Comparison of ENCODE assay signal across 9 mouse cellular contexts in the genomic region with DNA sequence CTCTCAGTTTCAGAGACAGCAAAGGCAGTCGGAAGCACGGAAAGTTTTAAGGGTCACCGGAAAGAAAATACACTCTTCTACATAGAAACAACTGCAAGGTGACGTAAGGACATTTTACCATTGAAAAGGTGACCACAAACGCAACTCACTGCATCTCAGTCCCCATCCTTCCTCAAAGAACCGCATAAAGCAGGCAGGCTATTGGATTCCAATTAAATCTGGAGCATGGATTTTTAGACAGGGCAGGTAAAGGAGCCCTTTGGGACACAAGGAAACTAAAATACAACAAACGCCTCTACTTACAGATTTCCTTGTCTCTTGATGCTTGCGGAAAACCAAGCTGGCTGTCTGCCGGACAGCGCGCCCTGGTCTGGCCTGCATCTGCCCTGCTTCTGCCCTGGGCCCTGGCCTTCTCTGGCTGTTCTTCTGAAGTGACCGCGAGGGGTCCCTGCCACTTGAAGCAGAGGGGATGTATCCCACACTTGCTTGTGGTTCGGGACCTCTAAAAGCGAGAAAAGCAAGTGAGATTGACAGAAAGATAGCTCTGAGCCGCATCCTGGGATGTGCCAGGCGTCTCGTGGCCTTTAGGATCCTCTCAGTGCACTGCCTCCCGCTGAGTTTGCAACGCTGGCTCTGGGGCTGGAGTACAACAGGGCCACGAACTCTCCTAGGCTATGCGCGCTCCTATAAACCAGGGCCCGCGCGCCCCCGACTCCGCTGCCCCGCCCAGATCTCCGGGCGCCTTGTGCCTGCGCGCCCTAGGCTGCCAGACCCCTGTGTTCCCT.
DNase-seq lines count a peak whose midpoint lies in the region; ATAC-seq and TF ChIP-seq lines count a peak whose summit lies in the region.
"Had no signal": no experiment of that assay in that cellular context is flagged by ENCODE, and none has a peak within 500 bp of the region (broad histone marks: within the 10 kb centered on the region; RNA-seq: fewer than 3 reads in every experiment).

No protein-coding gene starts in this region.

- no peak for TF ChIP-seq CTCF in brain, embryonic 14.5 days (IDR thresholded peaks at IDR 0.05; ENCODE audit: borderline replicate concordance, extremely low read depth, insufficient read depth, insufficient read length)
- TF ChIP-seq CTCF in forebrain, postnatal 0 days (IDR thresholded peaks at IDR 0.05; ENCODE audit: low read depth), result no peak

- peak overlapping the region in 1 of 2 experiments; percentile 8; a peak in 2 of 4 replicates for H3K4me3 ChIP-seq in heart, embryonic 14.5 days (ENCODE audit: control insufficient read depth in 1 of 2, insufficient read depth in 1 of 2, low read depth in 1 of 2, low read length in 2 of 2)
- H3K4me3 ChIP-seq in forebrain, postnatal 0 days (ENCODE audit: low read depth, low read length), result peak overlapping the region; percentile 24
- peak overlapping the region; percentile 86 for H3K4me3 ChIP-seq in midbrain, embryonic 14.5 days (replicated peaks; ENCODE audit: low read depth, low read length)

- H3K27me3 ChIP-seq in heart, embryonic 14.5 days (ENCODE audit: control insufficient read depth, insufficient read depth, low read length), result peaks cover 83% of the 10 kb centered on the region
- H3K27me3 ChIP-seq in forebrain, postnatal 0 days (ENCODE audit: insufficient read depth, low read length), result peaks cover 17% of the 10 kb centered on the region; the same call in 1 of the 2 replicates
- H3K27me3 ChIP-seq in midbrain, embryonic 14.5 days (ENCODE audit: control insufficient read depth, insufficient read depth, low read length), result no peaks in the 10 kb centered on the region

- WGBS in heart, embryonic 14.5 days, result 11% methylated on average over 33 of the region's 33 CpGs
- 11% methylated on average over 33 of the region's 33 CpGs for WGBS in forebrain, postnatal 0 days
- 3% methylated on average over 33 of the region's 33 CpGs for WGBS in midbrain, embryonic 14.5 days

- H3K4me2 ChIP-seq in heart, embryonic 14.5 days (ENCODE audit: low read length), result peak overlapping the region; percentile 32
- H3K4me2 ChIP-seq in forebrain, postnatal 0 days (ENCODE audit: low read depth), result peak overlapping the region; percentile 46
- H3K4me2 ChIP-seq in midbrain, embryonic 14.5 days (ENCODE audit: low read length), result peak overlapping the region; percentile 70
- H3K4me2 ChIP-seq: liver, embryonic 11.5 days had no signal

- intact Hi-C loops in heart, postnatal 10 days (cut with DNase I), result no loop called here
- intact Hi-C loops in gastrocnemius, postnatal 14 days (cut with DNase I; ENCODE audit: low total_unique reads), result no loop called here

- H3K27ac ChIP-seq in heart, embryonic 14.5 days (replicated peaks in 1 of 2; ENCODE audit: control insufficient read depth in 1 of 2, insufficient read depth in 1 of 2, low read depth in 2 of 2, low read length in 2 of 2), result no peak overlapping the region
- H3K27ac ChIP-seq in forebrain, postnatal 0 days (ENCODE audit: low read depth, low read length), result peak overlapping the region; percentile 58
- H3K27ac ChIP-seq in midbrain, embryonic 14.5 days (replicated peaks; ENCODE audit: low read depth, low read length), result peak overlapping the region; percentile 99

- peaks cover 2 to 11% of the 10 kb centered on the region in 2 experiments; a peak in 3 of 4 replicates for H3K4me1 ChIP-seq in heart, embryonic 14.5 days (ENCODE audit: control insufficient read depth in 2 of 2, insufficient read depth in 2 of 2, low read length in 2 of 2)
- peaks cover 16% of the 10 kb centered on the region for H3K4me1 ChIP-seq in forebrain, postnatal 0 days (ENCODE audit: insufficient read depth)
- H3K4me1 ChIP-seq in midbrain, embryonic 14.5 days (ENCODE audit: control insufficient read depth, insufficient read depth, low read length), result peaks cover 46% of the 10 kb centered on the region

- no peak for ATAC-seq in heart, embryonic 14.5 days (ENCODE audit: insufficient number of reproducible peaks, insufficient read depth, low FRiP score, low read depth)
- peak; percentile 2; the same call in 1 of the 2 replicates for ATAC-seq in forebrain, postnatal 0 days
- ATAC-seq in midbrain, embryonic 14.5 days (ENCODE audit: low FRiP score, low TSS enrichment), result peak; percentile 29; the same call in 1 of the 2 replicates
- ATAC-seq in inflammation-experienced regulatory T-cells, adult 6 months, result no peak

- no peaks in the 10 kb centered on the region for H3K36me3 ChIP-seq in heart, embryonic 14.5 days (ENCODE audit: control insufficient read depth, insufficient read depth, low read length)
- H3K36me3 ChIP-seq in forebrain, postnatal 0 days (ENCODE audit: insufficient read depth), result no peaks in the 10 kb centered on the region
- no peaks in the 10 kb centered on the region for H3K36me3 ChIP-seq in midbrain, embryonic 14.5 days (ENCODE audit: control insufficient read depth, insufficient read depth, low read length)

- DNase-seq in heart, postnatal 10 days, result no peak
- peak; percentile 77 for DNase-seq in brain, embryonic 14.5 days (ENCODE audit: low read depth)
- peak; percentile 29 for DNase-seq in forebrain, postnatal 0 days
- DNase-seq in midbrain, embryonic 14.5 days, result peak; percentile 80
- no peak for DNase-seq in spleen, postnatal 36 days (ENCODE audit: low spot score in 2 of 2)
- DNase-seq in gastrocnemius, postnatal 14 days, result no peak

- H3K9me3 ChIP-seq in heart, embryonic 14.5 days (ENCODE audit: control insufficient read depth, low read length), result no peaks in the 10 kb centered on the region
- H3K9me3 ChIP-seq in forebrain, postnatal 0 days (ENCODE audit: low read length), result no peaks in the 10 kb centered on the region
- H3K9me3 ChIP-seq in midbrain, embryonic 14.5 days (ENCODE audit: control insufficient read depth, low read length), result no peaks in the 10 kb centered on the region

- TF ChIP-seq POLR2A in brain, embryonic 14.5 days (IDR thresholded peaks at IDR 0.05; ENCODE audit: borderline replicate concordance, extremely low read depth, insufficient read depth, insufficient read length, poor library complexity, severe bottlenecking), result no peak

- H3K9ac ChIP-seq in heart, embryonic 14.5 days (ENCODE audit: low read length), result no peak overlapping the region
- peak overlapping the region; percentile 40 for H3K9ac ChIP-seq in forebrain, postnatal 0 days
- H3K9ac ChIP-seq in midbrain, embryonic 14.5 days (replicated peaks; ENCODE audit: low read length), result peak overlapping the region; percentile 98

Comparison
In these comparisons a context has a peak if more than half of its experiments do, and no peak if none do; other contexts are left out.
1. ATAC-seq: peak in forebrain, postnatal 0 days (single experiment) and midbrain, embryonic 14.5 days (single experiment); none in heart, embryonic 14.5 days (single experiment) and inflammation-experienced regulatory T-cells, adult 6 months (single experiment).
2. H3K27ac ChIP-seq: peak in forebrain, postnatal 0 days (single experiment) and midbrain, embryonic 14.5 days (single experiment); none in heart, embryonic 14.5 days (0 of 2).
3. DNase-seq: peak in brain, embryonic 14.5 days (single experiment), forebrain, postnatal 0 days (single experiment) and midbrain, embryonic 14.5 days (single experiment); none in heart, postnatal 10 days (0 of 2), spleen, postnatal 36 days (0 of 2) and gastrocnemius, postnatal 14 days (single experiment).
4. Peak in every context shown above with its lines, with median percentiles within 50 percentile points of each other: H3K4me2 ChIP-seq.